Mouse (Mus musculus) gonadal fat pad, adult 2 months (tissue): ENCODE measurements around the gene Bcl2l10. TPM values are rescaled to one million over a fixed set of nuclear protein-coding genes. Genes with fewer than 3 reads are reported as not detected.

ENCODE experiments used
- DNase-seq: peaks from one replicate; pipeline ENCODE4 v3.0.0-alpha.2; 2012; ENCODE audit warnings: low read depth
- polyA plus RNA-seq: library from polyadenylated mRNA; depleted of rRNA; stranded (reverse); fragments of >200 nt; gene quantifications from 2 replicates; pipeline ENCODE4 v1.2.3, GENCODE M21; 2012; rRNA removed

Bcl2l10 gene
- polyA plus RNA-seq, 1 experiment = 1.0 TPM

- no peak for DNase-seq
Measured at GRCm38 (mm10) chr9:75400639-75401038, 53.1 kb downstream of the Bcl2l10 start.

Other genes starting within 250 kb of the Bcl2l10 start
- gene Myo5c, start 115.7 kb upstream of the Bcl2l10 start, polyA plus RNA-seq = 2.2 and 2.3 TPM in 2 replicates
- 31.8 and 43.6 TPM in 2 replicates for gene Gnb5, start 41.5 kb upstream of the Bcl2l10 start, polyA plus RNA-seq
- gene Mapk6, start 62.2 kb downstream of the Bcl2l10 start, polyA plus RNA-seq = 36.2 and 36.9 TPM in 2 replicates
- gene Leo1, start 93.8 kb downstream of the Bcl2l10 start, polyA plus RNA-seq = 4.0 and 5.7 TPM in 2 replicates
- gene Tmod3, start 211.9 kb downstream of the Bcl2l10 start, polyA plus RNA-seq = 24.7 and 28.1 TPM in 2 replicates